Mouse (Mus musculus) limb, embryonic 13.5 days (tissue): ENCODE measurements at regions not wholly inside any gene's neighbourhood (a gene's known extent, or its start where the extent isn't known, plus 50 kb on each side); places are given as distances from the start of the nearest gene placed in this dataset.
A peak's percentile ranks its signal among the peaks of the same experiment; 100 is the strongest.

Experiments used
- ATAC-seq: fragments of 200-750 bp; cut with Nextera tagmentation; 2 replicates; pipeline ENCODE4 v1.8.0; 2017; ENCODE audit warnings: low read depth, moderate number of reproducible peaks, moderate TSS enrichment; ENCODE audit not compliant: low FRiP score
- H3K27ac ChIP-seq: fragments of 300-500 bp; sonication (generic); 2 replicates; pipeline ENCODE4 v1.5.1; 2015; ENCODE audit warnings: inconsistent platforms, mild to moderate bottlenecking, moderate library complexity
- H3K27me3 ChIP-seq: fragments of 300-500 bp; sonication (generic); 2 replicates; pipeline ENCODE4 v1.6.1; 2015; ENCODE audit warnings: mild to moderate bottlenecking, inconsistent platforms
- H3K36me3 ChIP-seq: fragments of 300-500 bp; sonication (generic); 2 replicates; pipeline ENCODE4 v1.6.1; 2015; ENCODE audit warnings: inconsistent platforms, mild to moderate bottlenecking, moderate library complexity
- H3K4me1 ChIP-seq: fragments of 300-500 bp; sonication (generic); 2 replicates; pipeline ENCODE4 v1.6.1; 2015; ENCODE audit warnings: inconsistent platforms
- H3K4me2 ChIP-seq: fragments of 300-500 bp; sonication (generic); replicated peaks from 2 replicates; pipeline ENCODE4 v1.6.1; 2015; ENCODE audit warnings: inconsistent platforms, mild to moderate bottlenecking, moderate library complexity
- H3K4me3 ChIP-seq: fragments of 300-500 bp; sonication (generic); 2 replicates; pipeline ENCODE4 v1.5.1; 2015; ENCODE audit warnings: moderate library complexity, mild to moderate bottlenecking, inconsistent platforms
- H3K9ac ChIP-seq: fragments of 300-500 bp; sonication (generic); 2 replicates; pipeline ENCODE4 v1.6.1; 2015; ENCODE audit warnings: mild to moderate bottlenecking, inconsistent platforms
- H3K9me3 ChIP-seq: fragments of 300-500 bp; sonication (generic); 2 replicates; pipeline ENCODE4 v1.6.1; 2016; ENCODE audit warnings: inconsistent platforms
- WGBS: fragments of 180-500 bp; shearing (Covaris S2); methylation state at CpG from one replicate; pipeline ENCODE4 v1.1.7; 2015; 5-methylcytosine and 5-hydroxymethylcytosine counted together

DNA sequence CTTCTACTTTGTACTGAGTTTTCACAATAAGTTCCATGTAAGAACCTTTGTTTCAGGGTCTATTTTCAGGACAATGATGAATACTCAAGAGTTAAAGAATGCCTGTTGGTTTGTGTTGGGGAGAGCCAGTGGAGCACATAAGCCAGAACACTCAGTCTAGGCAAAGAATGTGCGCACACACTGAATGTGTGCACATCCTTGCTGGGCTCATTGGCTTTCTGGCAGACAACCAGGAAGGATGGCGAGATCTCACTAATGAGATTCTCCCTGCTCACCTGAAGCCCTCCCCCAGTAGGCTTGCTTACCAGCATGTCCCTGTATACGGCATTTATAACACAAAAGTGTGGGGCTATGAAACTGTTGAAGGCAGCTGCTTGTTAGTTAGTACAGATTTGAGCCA, 411.0 kb downstream of the D3Ertd751e start:
- Histone ChIP-seq H3K9me3 (no peaks in the 10 kb centered on the region), H3K36me3 (no peaks in the 10 kb centered on the region), H3K27me3 (no peaks in the 10 kb centered on the region), H3K9ac (no peak overlapping the region), H3K27ac (no peak overlapping the region), H3K4me1 (no peaks in the 10 kb centered on the region), H3K4me3 (no peak overlapping the region), H3K4me2 (no peak overlapping the region)
- WGBS = 84% methylated on average over 3 of the region's 3 CpGs
- no peak for ATAC-seq

DNA sequence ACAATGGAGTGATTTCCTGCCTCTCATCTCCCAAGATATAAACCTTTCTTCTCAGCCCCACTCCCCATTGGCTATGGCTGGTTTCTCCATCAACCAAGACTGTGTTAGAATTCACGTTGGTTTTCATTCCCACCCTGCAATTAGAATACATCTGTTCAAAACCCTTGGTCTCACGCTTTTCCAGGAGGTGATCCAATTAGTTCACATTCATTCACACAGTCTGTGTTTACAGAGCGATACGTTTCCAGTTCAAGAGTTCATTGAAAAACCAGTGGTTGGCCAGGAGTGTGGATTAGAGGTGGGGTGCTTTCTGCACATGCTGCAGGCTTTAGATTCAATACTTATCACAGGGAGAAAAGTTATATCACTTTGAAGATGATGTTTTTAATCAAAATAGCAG, 412.5 kb downstream of the D3Ertd751e start:
- H3K4me3 ChIP-seq = no peak overlapping the region
- no peaks in the 10 kb centered on the region for H3K36me3 ChIP-seq
- no peak overlapping the region for H3K9ac ChIP-seq
- H3K4me1 ChIP-seq = no peaks in the 10 kb centered on the region
- H3K4me2 ChIP-seq = no peak overlapping the region
- WGBS = 42% methylated on average over 4 of the region's 4 CpGs
- no peaks in the 10 kb centered on the region for H3K27me3 ChIP-seq
- H3K9me3 ChIP-seq = no peaks in the 10 kb centered on the region
- ATAC-seq = no peak
- H3K27ac ChIP-seq = no peak overlapping the region

DNA sequence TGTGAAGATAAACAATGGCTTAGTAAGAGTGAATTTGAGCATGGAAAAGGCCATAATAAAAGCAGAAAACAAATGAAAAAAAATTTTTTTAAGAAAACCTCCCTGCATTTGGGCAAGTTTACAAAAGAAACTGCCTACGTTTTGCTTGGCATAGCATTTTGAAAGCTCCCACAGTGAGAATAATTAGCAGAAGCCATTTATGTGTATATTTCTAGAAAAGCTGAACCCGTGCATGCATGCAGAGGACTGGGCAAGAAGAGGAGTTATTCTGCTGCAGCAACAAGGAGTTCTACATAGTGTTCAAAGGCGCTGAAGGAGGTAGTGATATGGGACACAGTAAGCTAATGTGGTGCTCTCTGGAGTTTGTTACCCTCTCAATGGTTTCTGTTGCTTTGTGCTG, 421.3 kb downstream of the D3Ertd751e start:
- ATAC-seq = no peak
- Histone ChIP-seq H3K27ac (no peak overlapping the region), H3K4me1 (no peaks in the 10 kb centered on the region), H3K36me3 (no peaks in the 10 kb centered on the region), H3K4me3 (no peak overlapping the region), H3K4me2 (no peak overlapping the region), H3K9ac (no peak overlapping the region), H3K27me3 (no peaks in the 10 kb centered on the region), H3K9me3 (no peaks in the 10 kb centered on the region)
- 66% methylated on average over 3 of the region's 3 CpGs for WGBS

DNA sequence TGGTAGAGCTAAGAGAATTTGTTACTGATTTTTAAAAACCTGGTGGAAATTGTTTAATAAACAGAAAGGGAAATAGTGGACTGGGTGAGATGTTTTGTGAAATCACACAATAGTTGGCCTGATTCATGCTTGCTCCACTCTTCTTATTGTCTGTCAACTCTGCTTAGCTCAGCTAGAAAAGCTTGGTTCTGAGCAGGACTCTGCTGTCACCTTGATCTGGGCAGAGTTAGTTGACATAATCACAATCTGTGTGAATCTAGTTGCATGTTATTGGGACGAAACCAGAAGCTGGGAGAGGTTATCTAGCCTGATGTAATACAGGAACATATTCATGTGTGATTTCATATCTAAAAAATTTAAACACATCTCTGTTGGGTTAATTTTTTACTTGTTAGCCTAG, 456.8 kb downstream of the D3Ertd751e start:
- no peak for ATAC-seq

DNA sequence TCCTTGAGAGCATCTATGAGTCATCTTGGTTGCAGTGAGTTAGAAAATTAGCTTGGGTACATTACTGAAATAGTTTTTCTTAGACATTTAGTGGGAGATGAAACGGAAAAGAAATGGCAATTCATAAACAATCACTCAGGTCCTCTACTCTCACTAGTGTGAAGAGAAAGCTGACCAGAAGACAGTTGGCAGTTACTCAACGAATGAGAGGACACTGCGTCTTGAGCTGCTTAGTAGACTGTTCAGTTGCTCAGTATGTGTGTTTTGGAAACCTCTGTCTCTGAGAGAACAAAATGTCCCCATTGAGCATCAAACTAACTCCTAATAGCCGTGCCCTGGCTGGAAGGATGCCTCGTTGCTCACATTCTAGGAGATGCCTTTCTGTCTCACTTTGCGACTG, 459.0 kb downstream of the D3Ertd751e start:
- Histone ChIP-seq H3K4me3 (no peak overlapping the region), H3K36me3 (no peaks in the 10 kb centered on the region), H3K27me3 (no peaks in the 10 kb centered on the region), H3K9me3 (no peaks in the 10 kb centered on the region), H3K4me1 (no peaks in the 10 kb centered on the region), H3K9ac (no peak overlapping the region), H3K27ac (no peak overlapping the region), H3K4me2 (no peak overlapping the region)
- WGBS = 90% methylated on average over 6 of the region's 6 CpGs
- ATAC-seq = no peak

More for the DNA sequence above, 456.8 kb downstream of the D3Ertd751e start:
- H3K27ac ChIP-seq = no peak overlapping the region
- H3K36me3 ChIP-seq = no peaks in the 10 kb centered on the region
- no peak overlapping the region for H3K4me3 ChIP-seq
- no peaks in the 10 kb centered on the region for H3K27me3 ChIP-seq
- no peaks in the 10 kb centered on the region for H3K4me1 ChIP-seq
- 69% methylated on average over 1 of the region's 1 CpGs for WGBS
- no peaks in the 10 kb centered on the region for H3K9me3 ChIP-seq
- H3K9ac ChIP-seq = no peak overlapping the region
- H3K4me2 ChIP-seq = no peak overlapping the region

DNA sequence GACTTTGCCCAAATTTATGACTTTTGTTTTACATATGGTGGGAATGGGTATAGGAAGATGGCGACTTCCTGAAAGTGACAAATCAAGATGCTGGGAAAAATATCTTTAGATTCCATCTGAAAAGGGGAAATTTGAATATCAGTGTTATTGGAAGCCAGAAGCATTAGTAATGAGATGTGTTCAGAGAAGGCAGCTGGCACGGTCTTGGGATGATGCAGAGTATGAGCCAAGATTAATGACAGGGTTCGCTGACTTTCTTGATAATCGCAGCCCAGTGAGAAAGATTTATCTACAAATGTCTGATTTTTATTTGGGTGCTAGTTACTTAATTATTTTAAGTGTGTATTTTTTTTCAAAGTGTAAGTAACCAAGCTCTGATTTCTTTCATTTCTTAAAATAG, 463.2 kb downstream of the D3Ertd751e start:
- no peaks in the 10 kb centered on the region for H3K4me1 ChIP-seq
- no peaks in the 10 kb centered on the region for H3K36me3 ChIP-seq
- H3K27ac ChIP-seq = no peak overlapping the region
- 94% methylated on average over 4 of the region's 4 CpGs for WGBS
- no peaks in the 10 kb centered on the region for H3K9me3 ChIP-seq
- no peaks in the 10 kb centered on the region for H3K27me3 ChIP-seq
- no peak overlapping the region for H3K4me2 ChIP-seq
- H3K9ac ChIP-seq = no peak overlapping the region
- H3K4me3 ChIP-seq = no peak overlapping the region
- no peak for ATAC-seq

DNA sequence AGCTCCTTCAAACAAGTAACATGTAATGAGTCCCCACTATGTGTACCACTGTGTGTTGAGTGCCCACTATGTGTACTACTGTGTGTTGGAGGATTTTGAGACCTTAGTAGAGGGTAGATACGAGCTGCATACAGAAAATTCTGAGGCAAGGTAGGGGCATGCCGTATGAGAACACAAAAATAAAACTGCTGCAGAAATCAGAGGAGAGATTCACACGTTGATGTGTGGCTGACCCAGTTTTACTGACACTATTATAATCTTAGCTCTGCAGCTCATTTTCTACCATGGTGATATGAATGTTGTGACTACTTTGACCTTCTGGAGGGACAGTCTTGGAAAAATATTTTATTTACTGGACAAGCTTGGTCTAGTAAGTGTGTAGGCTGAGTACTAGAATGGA, 469.0 kb downstream of the D3Ertd751e start:
- no peak for ATAC-seq
- Histone ChIP-seq H3K4me2 (no peak overlapping the region), H3K36me3 (no peaks in the 10 kb centered on the region), H3K4me1 (peaks cover 10% of the 10 kb centered on the region), H3K27me3 (no peaks in the 10 kb centered on the region), H3K27ac (no peak overlapping the region), H3K9ac (no peak overlapping the region), H3K4me3 (no peak overlapping the region), H3K9me3 (no peaks in the 10 kb centered on the region)
- WGBS = 82% methylated on average over 3 of the region's 3 CpGs

DNA sequence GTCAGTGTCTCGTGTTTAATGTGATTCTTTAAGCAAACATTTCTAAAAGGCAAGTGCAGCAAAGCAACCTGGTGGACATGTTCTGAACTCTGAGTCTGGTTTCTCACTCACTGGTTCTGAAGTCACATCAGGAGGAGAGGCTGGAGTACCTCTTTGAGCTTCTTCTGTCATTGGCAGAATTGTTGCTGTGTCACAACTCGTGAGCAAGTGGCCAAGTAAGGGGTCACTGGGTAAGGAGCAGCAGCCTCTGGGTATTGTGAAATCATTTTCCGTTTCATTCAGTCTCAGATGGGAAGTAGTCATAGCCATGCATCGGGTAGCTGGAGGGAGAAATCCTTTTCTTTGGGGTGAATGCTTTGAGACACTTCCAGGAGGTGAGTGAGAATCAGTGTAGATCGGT, 470.0 kb downstream of the D3Ertd751e start:
- no peak overlapping the region for H3K27ac ChIP-seq
- no peaks in the 10 kb centered on the region for H3K36me3 ChIP-seq
- peaks cover 10% of the 10 kb centered on the region for H3K4me1 ChIP-seq
- ATAC-seq = no peak
- no peak overlapping the region for H3K9ac ChIP-seq
- 82% methylated on average over 5 of the region's 5 CpGs for WGBS
- no peaks in the 10 kb centered on the region for H3K27me3 ChIP-seq
- H3K4me2 ChIP-seq = no peak overlapping the region
- H3K9me3 ChIP-seq = no peaks in the 10 kb centered on the region
- no peak overlapping the region for H3K4me3 ChIP-seq

DNA sequence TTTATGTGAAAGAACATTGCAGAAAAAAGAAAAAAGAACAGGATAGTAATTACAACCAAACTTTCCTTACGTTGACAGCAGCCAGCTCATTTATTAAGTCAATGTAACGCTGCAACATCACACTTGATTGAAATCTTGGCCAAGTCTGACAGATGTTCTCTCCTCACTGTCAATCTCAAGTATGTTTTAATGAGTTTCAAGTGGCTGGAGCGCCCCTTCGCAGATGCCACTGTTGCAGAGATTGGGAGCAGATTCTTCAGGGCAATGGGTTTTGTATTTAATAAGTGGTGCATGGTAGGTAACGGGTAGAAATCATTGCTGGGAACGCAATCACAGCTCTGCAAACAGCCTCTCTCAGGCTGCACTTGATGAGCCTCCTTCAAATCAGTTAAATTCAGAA, 470.8 kb downstream of the D3Ertd751e start:
- no peak overlapping the region for H3K27ac ChIP-seq

DNA sequence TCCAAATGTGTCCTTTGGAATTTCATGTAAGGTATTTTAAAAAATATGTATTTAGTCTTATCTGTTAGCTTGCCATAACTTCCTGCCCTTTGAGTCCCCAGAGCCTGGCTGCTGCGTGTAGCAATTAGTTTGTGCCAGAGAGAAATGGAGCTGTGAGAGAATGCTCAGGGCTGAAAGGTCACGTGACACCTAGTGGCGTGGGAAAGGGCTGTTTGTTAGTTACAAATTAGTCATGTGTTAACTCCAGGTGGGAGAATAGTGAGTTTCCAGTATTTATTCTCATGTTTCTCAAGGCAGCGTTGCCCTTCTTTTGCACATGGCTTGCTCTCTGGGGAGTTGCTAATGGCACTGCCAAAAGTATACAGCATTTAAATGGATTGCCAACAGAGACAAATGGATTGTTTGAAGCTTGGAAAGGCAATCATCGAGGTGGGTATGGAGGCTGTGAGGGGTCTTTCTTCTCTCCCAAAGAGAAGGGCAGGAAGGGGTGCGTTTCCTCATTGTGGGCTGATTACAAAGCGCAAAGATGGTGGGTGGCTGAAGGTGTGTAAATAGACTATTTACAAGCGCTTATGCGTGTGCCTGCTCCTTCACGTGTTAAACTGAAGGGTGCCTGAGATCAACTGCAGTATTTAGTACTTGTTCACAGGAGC, 472.3 kb downstream of the D3Ertd751e start:
- Histone ChIP-seq H3K9me3 (no peaks in the 10 kb centered on the region), H3K4me2 (no peak overlapping the region), H3K27ac (no peak overlapping the region), H3K4me3 (no peak overlapping the region), H3K36me3 (no peaks in the 10 kb centered on the region), H3K4me1 (peaks cover 10% of the 10 kb centered on the region), H3K27me3 (no peaks in the 10 kb centered on the region), H3K9ac (no peak overlapping the region)
- no peak for ATAC-seq
- 38% methylated on average over 10 of the region's 10 CpGs for WGBS

More for the DNA sequence above, 470.8 kb downstream of the D3Ertd751e start:
- ATAC-seq = no peak
- Histone ChIP-seq H3K9me3 (no peaks in the 10 kb centered on the region), H3K4me1 (peaks cover 10% of the 10 kb centered on the region), H3K27me3 (no peaks in the 10 kb centered on the region), H3K9ac (no peak overlapping the region), H3K4me2 (no peak overlapping the region), H3K4me3 (no peak overlapping the region), H3K36me3 (no peaks in the 10 kb centered on the region)
- 77% methylated on average over 6 of the region's 6 CpGs for WGBS

DNA sequence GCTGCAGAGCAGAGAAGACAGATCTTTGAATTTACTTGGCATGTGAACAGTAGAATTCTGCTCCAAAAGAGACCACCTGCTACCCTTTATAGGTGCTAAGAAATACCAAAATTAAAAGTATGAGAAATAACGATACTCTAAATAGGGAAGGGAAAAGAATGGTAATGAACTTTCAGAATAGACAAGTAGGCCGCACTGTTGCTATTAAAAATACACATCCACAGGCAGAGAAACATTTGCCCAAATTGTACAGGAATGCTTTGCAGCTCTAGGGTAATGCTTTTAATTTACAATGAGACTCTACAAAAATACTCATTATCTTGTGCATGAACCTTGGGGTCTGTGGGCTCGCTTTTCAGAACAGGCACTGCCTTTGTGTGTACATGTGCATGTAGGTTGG, 476.3 kb downstream of the D3Ertd751e start:
- Histone ChIP-seq H3K36me3 (no peaks in the 10 kb centered on the region), H3K4me1 (peaks cover 10% of the 10 kb centered on the region), H3K4me3 (no peak overlapping the region), H3K27ac (no peak overlapping the region), H3K4me2 (no peak overlapping the region), H3K9ac (no peak overlapping the region), H3K27me3 (no peaks in the 10 kb centered on the region), H3K9me3 (no peaks in the 10 kb centered on the region)
- 89% methylated on average over 3 of the region's 3 CpGs for WGBS
- no peak for ATAC-seq

DNA sequence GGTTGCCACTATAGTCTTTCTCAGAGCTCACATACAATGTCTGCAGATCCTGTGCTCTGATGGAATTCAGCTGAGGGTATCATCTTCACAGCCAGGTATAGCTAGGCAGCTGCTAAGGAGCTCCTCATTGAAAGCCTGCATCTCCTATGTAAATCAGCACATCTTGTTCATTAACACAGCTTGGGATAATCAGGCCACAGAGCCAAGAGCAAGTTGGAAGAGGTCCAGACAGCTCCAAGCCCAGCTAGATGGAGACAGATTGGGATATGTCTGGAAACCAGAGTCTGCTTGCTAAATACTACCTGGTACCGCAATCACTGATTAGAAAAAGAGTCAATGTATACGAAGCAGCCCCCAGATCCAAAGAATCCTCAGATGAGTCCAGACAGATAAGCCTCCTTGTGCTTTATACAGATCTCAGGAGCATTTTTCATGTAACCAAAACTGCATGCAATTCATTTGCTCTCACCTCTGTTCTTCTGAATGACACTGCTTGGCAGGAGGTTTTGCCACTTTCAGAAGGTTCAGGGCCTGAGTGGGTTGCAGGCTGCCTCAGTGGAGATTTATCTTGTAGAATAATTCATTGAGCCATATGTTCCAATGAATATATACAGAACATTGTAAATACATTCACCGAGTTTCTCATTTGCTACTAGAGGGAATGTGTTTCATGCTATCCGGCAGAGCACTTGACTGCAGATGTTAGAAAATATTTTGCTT, 485.4 kb downstream of the D3Ertd751e start:
- 68% methylated on average over 4 of the region's 4 CpGs for WGBS
- Histone ChIP-seq H3K27me3 (no peaks in the 10 kb centered on the region), H3K27ac (no peak overlapping the region), H3K9me3 (no peaks in the 10 kb centered on the region), H3K9ac (no peak overlapping the region), H3K4me3 (no peak overlapping the region), H3K36me3 (no peaks in the 10 kb centered on the region), H3K4me1 (no peaks in the 10 kb centered on the region), H3K4me2 (no peak overlapping the region)
- ATAC-seq = no peak; the same call in 1 of the 2 replicates

DNA sequence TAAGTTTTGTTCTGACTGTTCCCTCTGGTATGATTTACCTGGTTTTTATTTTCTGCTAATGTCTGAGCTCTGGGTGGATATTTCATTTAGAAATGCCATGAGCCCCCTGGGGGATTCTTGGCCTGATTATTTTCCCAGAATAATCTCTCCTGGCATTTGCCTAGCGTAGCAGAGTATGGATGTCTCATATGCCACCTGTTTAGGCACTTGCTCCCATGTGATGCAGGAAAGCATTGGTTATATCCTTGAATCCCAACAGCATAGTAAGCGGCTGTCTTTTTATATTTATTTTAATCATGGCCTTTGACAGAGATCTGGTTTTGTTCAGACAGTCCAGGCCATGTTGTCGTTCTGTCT, 486.0 kb downstream of the D3Ertd751e start:
- no peaks in the 10 kb centered on the region for H3K9me3 ChIP-seq
- WGBS = 59% methylated on average over 3 of the region's 3 CpGs
- peak; percentile 36; the same call in 1 of the 2 replicates for ATAC-seq

More for the DNA sequence above, 486.0 kb downstream of the D3Ertd751e start:
- H3K27me3 ChIP-seq = no peaks in the 10 kb centered on the region
- H3K36me3 ChIP-seq = no peaks in the 10 kb centered on the region
- H3K4me3 ChIP-seq = no peak overlapping the region
- H3K4me2 ChIP-seq = no peak overlapping the region
- no peak overlapping the region for H3K27ac ChIP-seq
- H3K9ac ChIP-seq = no peak overlapping the region
- no peaks in the 10 kb centered on the region for H3K4me1 ChIP-seq
